Mouse (Mus musculus) heart, embryonic 13.5 days (tissue): Measurements from ENCODE around the gene Shroom3. TPM values are rescaled to one million over a fixed set of nuclear protein-coding genes. Genes with fewer than 3 reads are reported as not detected.

Source experiments
- ATAC-seq: fragments of 200-750 bp; cut with Nextera tagmentation; 2 replicates; pipeline ENCODE4 v1.8.0; 2017; ENCODE audit warnings: moderate TSS enrichment; ENCODE audit not compliant: insufficient number of reproducible peaks, low FRiP score, low TSS enrichment; ENCODE audit errors: extremely low read depth
- H3K27ac ChIP-seq: fragments of 300-500 bp; sonication (generic); replicated peaks from 2 replicates; pipeline ENCODE4 v1.5.1; 2015; ENCODE audit warnings: moderate library complexity, mild to moderate bottlenecking, inconsistent platforms
- H3K27me3 ChIP-seq: fragments of 300-500 bp; sonication (generic); replicated peaks from 2 replicates; pipeline ENCODE4 v1.6.1; 2015; ENCODE audit warnings: mild to moderate bottlenecking, inconsistent platforms
- H3K36me3 ChIP-seq: fragments of 300-500 bp; sonication (generic); 2 replicates; pipeline ENCODE4 v1.6.1; 2015; ENCODE audit warnings: mild to moderate bottlenecking, inconsistent platforms
- H3K4me1 ChIP-seq: fragments of 300-500 bp; sonication (generic); 2 replicates; pipeline ENCODE4 v1.6.1; 2015; ENCODE audit warnings: inconsistent platforms
- H3K4me2 ChIP-seq: fragments of 300-500 bp; sonication (generic); 2 replicates; pipeline ENCODE4 v1.6.1; 2015; ENCODE audit warnings: inconsistent platforms, mild to moderate bottlenecking, moderate library complexity
- H3K4me3 ChIP-seq: fragments of 300-500 bp; sonication (generic); 2 replicates; pipeline ENCODE4 v1.5.1; 2015; ENCODE audit warnings: moderate library complexity, mild to moderate bottlenecking, inconsistent platforms
- H3K9ac ChIP-seq: fragments of 300-500 bp; sonication (generic); 2 replicates; pipeline ENCODE4 v1.6.1; 2015; ENCODE audit warnings: inconsistent platforms, mild to moderate bottlenecking, moderate library complexity
- H3K9me3 ChIP-seq: fragments of 300-500 bp; sonication (generic); 2 replicates; pipeline ENCODE4 v1.6.1; 2016; ENCODE audit warnings: inconsistent platforms
- WGBS: fragments of 180-500 bp; shearing (Covaris S2); methylation state at CpG from one replicate; pipeline ENCODE4 v1.1.7; 2015; ENCODE audit warnings: mixed read lengths; 5-methylcytosine and 5-hydroxymethylcytosine counted together
- polyA plus RNA-seq: library from polyadenylated mRNA; unstranded; fragments of >200 nt; fragmentation: Nextera tagmentation; extraction: Ambion mirVana; gene quantifications from 2 replicates; pipeline ENCODE4 v1.2.1, GENCODE M21; 2015

Shroom3 gene
- polyA plus RNA-seq, 1 experiment from 2014 or later, result 10.3 TPM

DNA sequence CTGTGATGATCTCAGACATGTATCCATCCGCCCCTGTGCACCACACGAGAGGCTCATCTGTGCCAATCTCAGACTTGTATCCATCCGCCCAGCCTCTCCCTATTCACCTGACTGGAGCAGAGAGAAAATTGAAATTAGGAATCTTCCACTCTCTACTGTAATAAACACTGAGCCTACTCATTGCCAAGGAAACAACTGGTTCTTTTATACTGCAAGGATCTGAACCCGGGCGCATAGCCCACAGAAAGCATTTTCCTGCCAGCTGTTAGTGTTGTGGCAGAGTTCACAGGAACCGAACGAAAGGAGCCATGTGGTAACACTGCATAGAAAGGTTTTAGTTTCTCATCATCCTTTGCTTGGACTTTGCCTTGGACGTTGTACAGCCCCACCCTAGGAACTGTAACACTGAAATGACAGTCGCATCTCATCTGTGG lies 155.1 kb downstream of the Shroom3 start:
- Histone ChIP-seq H3K27ac (no peak overlapping the region), H3K4me1 (peaks cover 54% of the 10 kb centered on the region), H3K9me3 (no peaks in the 10 kb centered on the region), H3K36me3 (peaks cover 5% of the 10 kb centered on the region; the same call in 1 of the 2 replicates), H3K9ac (no peak overlapping the region), H3K4me2 (no peak overlapping the region), H3K27me3 (no peaks in the 10 kb centered on the region), H3K4me3 (no peak overlapping the region)
- no peak for ATAC-seq
- WGBS, result 84% methylated on average over 9 of the region's 9 CpGs

DNA sequence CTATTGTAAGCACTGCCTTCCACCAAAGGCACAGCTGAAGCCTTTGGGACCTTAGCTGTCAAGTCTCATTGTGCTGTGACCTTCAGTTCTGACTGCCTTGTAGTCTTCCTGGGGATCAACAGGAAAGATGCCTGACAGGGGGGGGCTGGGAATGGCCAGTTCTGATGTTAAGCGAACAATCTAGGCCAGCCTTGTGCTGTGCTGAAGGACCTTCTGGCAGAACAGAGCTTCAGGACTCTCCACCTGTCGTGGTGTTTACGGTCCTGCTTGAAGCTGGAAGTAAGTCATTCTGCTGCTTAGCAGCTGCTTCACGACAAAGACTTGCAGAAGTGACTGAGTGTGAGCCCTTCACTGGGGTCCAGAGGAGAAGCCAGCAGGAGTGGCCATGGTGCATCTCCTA lies 156.1 kb downstream of the Shroom3 start:
- Histone ChIP-seq H3K27me3 (no peaks in the 10 kb centered on the region), H3K9ac (no peak overlapping the region), H3K9me3 (no peaks in the 10 kb centered on the region), H3K27ac (0 out of 2 replicates have a peak overlapping the region, but pooled peaks have one; percentile 13), H3K4me3 (no peak overlapping the region), H3K4me2 (no peak overlapping the region), H3K4me1 (peaks cover 60% of the 10 kb centered on the region), H3K36me3 (peaks cover 5% of the 10 kb centered on the region; the same call in 1 of the 2 replicates)
- WGBS, result 65% methylated on average over 4 of the region's 4 CpGs
- ATAC-seq, result no peak

DNA sequence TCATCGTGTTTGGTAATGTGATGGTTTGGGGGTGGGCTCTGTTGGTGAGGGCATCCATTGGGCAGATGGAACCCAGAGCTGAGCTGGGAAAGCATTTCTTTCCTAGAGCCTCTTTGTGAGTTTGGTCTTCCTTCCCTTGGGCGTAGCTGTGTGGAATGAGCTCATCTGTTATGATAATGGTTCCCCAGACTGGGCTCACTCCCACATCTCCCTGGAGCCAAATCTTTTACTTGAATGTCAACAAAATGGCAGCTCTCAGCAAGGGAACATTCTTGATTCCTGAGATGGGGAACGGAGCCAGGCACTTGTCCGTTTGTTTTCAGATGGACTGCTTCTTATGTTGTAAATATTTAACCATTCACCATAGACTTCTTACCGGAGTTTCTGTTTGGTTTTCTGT lies 158.2 kb downstream of the Shroom3 start:
- H3K4me3 ChIP-seq, result no peak overlapping the region
- no peaks in the 10 kb centered on the region for H3K9me3 ChIP-seq
- H3K36me3 ChIP-seq, result peaks cover 10% of the 10 kb centered on the region; the same call in 1 of the 2 replicates
- H3K27me3 ChIP-seq, result no peaks in the 10 kb centered on the region
- H3K9ac ChIP-seq, result no peak overlapping the region
- no peak for ATAC-seq
- peaks cover 54% of the 10 kb centered on the region for H3K4me1 ChIP-seq
- 64% methylated on average over 5 of the region's 5 CpGs for WGBS
- H3K4me2 ChIP-seq, result no peak overlapping the region
- H3K27ac ChIP-seq, result peak overlapping the region; percentile 46

DNA sequence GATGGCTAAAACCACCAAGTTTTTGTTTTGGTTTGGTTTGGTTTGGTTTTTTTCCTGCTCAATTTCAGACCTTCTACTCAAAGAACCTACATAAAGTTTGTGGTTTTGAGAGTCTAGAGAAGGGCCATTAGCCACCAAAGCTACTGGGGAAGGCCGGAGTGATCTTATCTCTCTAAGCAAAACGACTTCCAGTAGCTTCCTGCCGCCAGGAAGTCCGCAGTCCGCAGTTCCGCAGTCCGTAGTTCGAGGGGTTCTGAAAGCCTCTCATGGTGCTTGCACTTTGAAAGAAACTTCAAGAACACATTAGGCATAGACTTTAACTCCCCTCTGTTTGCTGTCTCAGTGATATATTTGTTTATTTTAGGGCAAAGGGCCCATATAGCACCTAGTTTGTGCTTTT lies 159.2 kb downstream of the Shroom3 start:
- WGBS, result 26% methylated on average over 8 of the region's 8 CpGs
- Histone ChIP-seq H3K9me3 (no peaks in the 10 kb centered on the region), H3K4me3 (no peak overlapping the region), H3K36me3 (0 out of 2 replicates have a peak, but pooled peaks cover 5% of the 10 kb centered on the region), H3K27me3 (no peaks in the 10 kb centered on the region), H3K4me2 (peak overlapping the region; percentile 1; the same call in 1 of the 2 replicates), H3K9ac (no peak overlapping the region), H3K27ac (peak overlapping the region; percentile 17; the same call in 1 of the 2 replicates), H3K4me1 (peaks cover 54% of the 10 kb centered on the region)
- ATAC-seq, result no peak

DNA sequence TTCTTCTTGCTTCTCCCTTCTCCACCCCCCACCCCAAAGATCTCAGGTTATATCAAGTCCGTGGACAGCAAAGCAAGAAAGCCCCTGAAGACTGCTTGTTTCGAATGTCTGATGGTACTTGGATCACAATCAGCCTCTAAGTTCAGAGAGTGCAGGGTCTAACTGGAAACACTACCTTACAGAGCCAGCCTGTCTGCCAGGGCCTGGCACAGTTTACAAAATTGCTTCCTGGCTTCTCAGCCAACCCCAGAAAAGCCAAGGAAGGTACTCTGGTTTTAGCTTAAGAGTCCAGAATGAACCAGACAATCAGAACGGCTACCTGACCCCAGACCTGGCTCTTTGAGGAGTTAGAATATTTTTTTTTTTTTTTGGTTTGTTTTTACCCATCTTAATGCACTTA lies 159.6 kb downstream of the Shroom3 start:
- no peaks in the 10 kb centered on the region for H3K27me3 ChIP-seq
- no peak overlapping the region for H3K9ac ChIP-seq
- no peak overlapping the region for H3K4me3 ChIP-seq
- H3K4me2 ChIP-seq, result no peak overlapping the region
- H3K36me3 ChIP-seq, result 0 out of 2 replicates have a peak, but pooled peaks cover 5% of the 10 kb centered on the region
- 71% methylated on average over 3 of the region's 3 CpGs for whole genome bisulfite sequencing
- peaks cover 54% of the 10 kb centered on the region for H3K4me1 ChIP-seq
- H3K27ac ChIP-seq, result peak overlapping the region; percentile 17; the same call in 1 of the 2 replicates
- ATAC-seq, result no peak
- no peaks in the 10 kb centered on the region for H3K9me3 ChIP-seq

DNA sequence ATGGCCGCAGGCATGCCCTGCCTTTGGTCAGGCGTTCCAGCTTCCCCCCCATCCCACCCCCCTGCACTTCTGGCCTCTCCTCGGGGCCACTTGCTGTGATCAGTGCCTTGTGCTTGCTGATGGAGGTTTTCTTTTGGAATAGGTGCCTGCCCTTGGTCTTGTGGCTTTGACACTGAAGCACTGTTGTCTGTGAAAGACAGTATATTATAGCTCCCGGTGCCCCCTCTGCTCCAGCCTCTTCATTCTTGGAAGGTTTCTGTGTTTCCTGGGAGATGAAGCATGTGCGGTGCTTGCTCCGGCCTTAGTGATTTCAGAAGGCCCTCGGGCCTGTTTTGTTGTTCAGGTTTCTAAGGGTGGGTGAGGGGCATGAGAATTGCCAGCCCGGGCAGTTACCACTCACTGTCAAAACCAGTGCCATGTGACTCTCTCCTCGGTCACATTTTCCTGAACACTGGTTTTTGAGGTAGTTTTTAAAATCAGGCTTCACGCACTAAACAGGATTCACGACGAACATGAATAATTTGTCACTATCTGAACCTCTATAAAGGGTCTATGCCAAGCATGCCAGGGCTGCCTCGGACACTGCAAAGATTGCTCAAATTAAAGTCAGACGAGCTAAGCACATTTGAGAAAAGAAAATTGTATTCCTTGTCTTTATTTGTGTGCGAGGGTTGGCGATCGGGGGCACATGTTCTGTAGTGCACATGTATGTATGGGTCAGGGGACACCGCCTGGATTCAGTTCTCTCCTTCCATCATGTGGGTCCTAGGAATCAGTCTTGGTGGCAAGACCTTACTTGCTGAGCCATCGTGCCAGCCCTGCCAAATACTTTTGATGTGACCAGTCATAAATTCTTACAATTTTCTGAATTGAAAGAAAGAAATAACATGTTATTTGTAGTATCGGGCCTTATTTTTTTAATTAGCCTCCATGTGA lies 160.9 kb downstream of the Shroom3 start:
- H3K4me2 ChIP-seq, result no peak overlapping the region
- 0 out of 2 replicates have a peak, but pooled peaks cover 5% of the 10 kb centered on the region for H3K36me3 ChIP-seq
- peak overlapping the region; percentile 41; the same call in 1 of the 2 replicates for H3K9ac ChIP-seq
- no peaks in the 10 kb centered on the region for H3K27me3 ChIP-seq
- WGBS, result 71% methylated on average over 20 of the region's 20 CpGs
- H3K4me1 ChIP-seq, result peaks cover 52% of the 10 kb centered on the region
- H3K4me3 ChIP-seq, result no peak overlapping the region
- no peaks in the 10 kb centered on the region for H3K9me3 ChIP-seq
- no peak for ATAC-seq
- H3K27ac ChIP-seq, result peak overlapping the region; percentile 17; the same call in 1 of the 2 replicates

DNA sequence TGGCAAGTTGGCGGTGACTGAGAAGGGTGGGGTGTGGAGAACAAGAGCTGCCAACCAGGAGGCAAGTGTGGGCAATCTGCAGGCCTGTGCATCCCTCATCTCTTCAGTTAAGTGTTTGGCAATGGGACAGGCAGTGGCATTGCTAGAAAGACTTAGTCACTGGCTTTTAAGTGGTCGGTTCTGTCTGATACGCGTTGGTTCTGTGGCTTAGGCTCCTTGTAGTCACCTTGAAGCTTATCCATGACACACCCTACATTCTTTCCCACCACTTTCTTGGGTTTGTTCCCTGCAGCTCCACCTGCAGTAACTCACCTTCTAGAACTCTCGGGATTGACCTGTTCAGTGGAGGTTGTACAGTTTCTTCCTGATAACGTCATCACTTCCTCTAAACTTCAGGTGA lies 166.5 kb downstream of the Shroom3 start:
- H3K4me1 ChIP-seq, result peaks cover 12% of the 10 kb centered on the region
- ATAC-seq, result no peak
- no peaks in the 10 kb centered on the region for H3K27me3 ChIP-seq
- 60% methylated on average over 6 of the region's 6 CpGs for WGBS
- no peaks in the 10 kb centered on the region for H3K9me3 ChIP-seq
- H3K27ac ChIP-seq, result no peak overlapping the region
- no peak overlapping the region for H3K9ac ChIP-seq
- H3K4me3 ChIP-seq, result no peak overlapping the region
- H3K36me3 ChIP-seq, result 0 out of 2 replicates have a peak, but pooled peaks cover 5% of the 10 kb centered on the region
- no peak overlapping the region for H3K4me2 ChIP-seq

DNA sequence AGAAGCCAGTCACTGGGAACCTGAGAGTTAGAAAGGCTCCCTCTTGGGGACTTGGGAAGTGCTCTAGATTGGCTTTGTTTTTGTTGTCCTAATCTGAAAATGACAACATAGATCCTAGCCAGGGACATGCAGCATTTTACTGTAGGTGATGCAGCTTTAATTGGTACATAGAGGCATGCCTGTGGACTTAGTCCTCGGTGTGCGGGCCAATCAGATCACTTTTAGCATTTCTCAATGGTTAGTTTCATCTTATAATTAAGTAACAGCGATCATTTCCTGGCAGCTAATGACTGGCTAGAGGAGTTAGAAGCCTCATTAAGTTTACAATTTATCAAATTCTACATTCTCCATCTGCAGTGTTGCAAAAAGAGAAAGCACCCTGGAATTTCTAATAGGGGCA lies 167.7 kb downstream of the Shroom3 start:
- WGBS, result 84% methylated on average over 3 of the region's 3 CpGs

DNA sequence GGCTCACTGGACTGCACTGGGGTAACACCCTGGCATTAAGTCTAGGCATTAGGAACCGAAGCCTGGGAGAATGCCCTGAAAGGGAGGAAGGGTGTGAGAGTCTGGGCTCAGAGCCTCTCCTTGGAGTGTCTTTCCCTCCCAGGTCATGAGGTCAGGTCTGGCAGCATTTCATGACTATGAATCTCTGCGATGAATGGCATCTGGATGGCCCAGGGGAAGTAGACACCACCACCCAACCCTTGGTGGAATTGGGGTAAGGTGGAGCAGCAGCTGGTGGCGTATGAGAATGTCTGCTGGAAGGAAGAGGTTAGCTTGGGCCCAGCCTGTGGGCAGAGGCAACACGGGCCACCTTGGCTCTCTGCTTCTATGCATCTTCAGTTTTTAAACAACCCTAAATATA lies 171.7 kb downstream of the Shroom3 start:
- no peaks in the 10 kb centered on the region for H3K27me3 ChIP-seq
- H3K9me3 ChIP-seq, result no peaks in the 10 kb centered on the region
- 61% methylated on average over 4 of the region's 4 CpGs for WGBS
- H3K4me2 ChIP-seq, result no peak overlapping the region
- no peak overlapping the region for H3K9ac ChIP-seq
- no peaks in the 10 kb centered on the region for H3K36me3 ChIP-seq
- H3K4me3 ChIP-seq, result no peak overlapping the region
- ATAC-seq, result no peak
- peaks cover 34% of the 10 kb centered on the region for H3K4me1 ChIP-seq
- no peak overlapping the region for H3K27ac ChIP-seq

More for the DNA sequence above, 167.7 kb downstream of the Shroom3 start:
- peaks cover 18% of the 10 kb centered on the region for H3K4me1 ChIP-seq
- no peaks in the 10 kb centered on the region for H3K27me3 ChIP-seq
- ATAC-seq, result no peak
- no peak overlapping the region for H3K4me2 ChIP-seq
- H3K9me3 ChIP-seq, result no peaks in the 10 kb centered on the region
- H3K9ac ChIP-seq, result no peak overlapping the region
- H3K27ac ChIP-seq, result no peak overlapping the region
- H3K4me3 ChIP-seq, result no peak overlapping the region
- 0 out of 2 replicates have a peak, but pooled peaks cover 5% of the 10 kb centered on the region for H3K36me3 ChIP-seq

DNA sequence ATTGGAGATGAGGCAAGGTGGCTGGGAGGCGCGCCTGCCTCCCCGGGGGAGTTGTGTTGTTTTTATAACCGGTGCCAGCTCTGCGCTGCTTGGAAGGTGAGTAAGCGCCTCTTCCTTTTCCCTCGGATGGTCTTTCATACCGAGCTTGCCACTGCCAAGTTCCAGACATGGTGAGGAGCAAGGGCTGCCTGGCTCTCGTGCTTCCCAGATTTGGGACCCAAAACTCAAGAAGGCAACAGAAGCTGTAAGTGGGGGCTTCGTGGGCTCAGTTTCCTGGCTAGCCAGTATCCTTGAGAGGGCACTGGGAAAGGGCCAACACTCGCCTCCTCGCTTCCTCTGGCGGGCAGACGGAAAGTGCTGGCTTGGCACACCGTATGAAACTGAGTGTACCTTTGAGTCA lies 173.1 kb downstream of the Shroom3 start:
- Histone ChIP-seq H3K27ac (peak overlapping the region; percentile 58), H3K9me3 (no peaks in the 10 kb centered on the region), H3K4me2 (peak overlapping the region; percentile 46), H3K4me1 (peaks cover 36% of the 10 kb centered on the region), H3K36me3 (no peaks in the 10 kb centered on the region), H3K27me3 (no peaks in the 10 kb centered on the region), H3K4me3 (no peak overlapping the region), H3K9ac (peak overlapping the region; percentile 48)
- 28% methylated on average over 15 of the region's 15 CpGs for WGBS
- ATAC-seq, result no peak

DNA sequence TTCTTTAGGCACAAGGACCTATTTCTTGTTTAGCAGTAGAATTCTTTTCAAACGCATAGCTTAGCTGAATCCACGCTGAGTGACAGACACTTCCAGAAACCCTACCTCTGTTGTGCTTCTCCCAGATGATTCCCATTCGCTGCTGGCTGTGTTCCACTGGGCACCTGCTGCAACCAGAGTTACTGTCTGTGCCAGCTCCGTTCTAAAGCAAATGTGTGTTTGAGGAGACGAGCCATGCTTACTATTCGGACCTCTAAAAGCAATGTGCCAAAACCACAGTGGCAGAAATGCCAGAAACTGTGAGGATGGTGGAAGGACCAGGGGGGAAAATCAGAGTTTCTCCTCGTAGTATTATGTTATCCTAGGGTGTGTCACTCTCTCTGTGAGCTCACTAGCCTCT lies 173.9 kb downstream of the Shroom3 start:
- no peak overlapping the region for H3K4me3 ChIP-seq
- ATAC-seq, result no peak
- no peaks in the 10 kb centered on the region for H3K36me3 ChIP-seq
- peaks cover 43% of the 10 kb centered on the region for H3K4me1 ChIP-seq
- no peak overlapping the region for H3K9ac ChIP-seq
- no peaks in the 10 kb centered on the region for H3K9me3 ChIP-seq
- no peak overlapping the region for H3K4me2 ChIP-seq
- no peaks in the 10 kb centered on the region for H3K27me3 ChIP-seq
- no peak overlapping the region for H3K27ac ChIP-seq
- 65% methylated on average over 7 of the region's 7 CpGs for WGBS
